Mouse (Mus musculus) limb, embryonic 15.5 days (tissue): ENCODE data around the gene Mrpl53. TPM values are rescaled to one million over a fixed set of nuclear protein-coding genes. Genes with fewer than 3 reads are reported as not detected.

ENCODE experiments used
- ATAC-seq: fragments of 200-750 bp; cut with Nextera tagmentation; 2 replicates; pipeline ENCODE4 v1.8.0; 2017; ENCODE audit warnings: low read depth, moderate TSS enrichment; ENCODE audit not compliant: insufficient number of reproducible peaks, low FRiP score, low TSS enrichment
- H3K27ac ChIP-seq: fragments of 300-500 bp; sonication (generic); 2 replicates; pipeline ENCODE4 v1.5.1; 2015; ENCODE audit warnings: moderate library complexity, mild to moderate bottlenecking, inconsistent platforms
- H3K27me3 ChIP-seq: fragments of 300-500 bp; sonication (generic); 2 replicates; pipeline ENCODE4 v1.6.1; 2015; ENCODE audit warnings: inconsistent platforms
- H3K36me3 ChIP-seq: fragments of 300-500 bp; sonication (generic); 2 replicates; pipeline ENCODE4 v1.6.1; 2015; ENCODE audit warnings: inconsistent platforms
- H3K4me1 ChIP-seq: fragments of 300-500 bp; sonication (generic); 2 replicates; pipeline ENCODE4 v1.6.1; 2015; ENCODE audit warnings: inconsistent platforms
- H3K4me2 ChIP-seq: fragments of 300-500 bp; sonication (generic); 2 replicates; pipeline ENCODE4 v1.6.1; 2015; ENCODE audit warnings: mild to moderate bottlenecking, inconsistent platforms
- H3K4me3 ChIP-seq: fragments of 300-500 bp; sonication (generic); 2 replicates; pipeline ENCODE4 v1.5.1; 2015; ENCODE audit warnings: mild to moderate bottlenecking, inconsistent platforms
- H3K9ac ChIP-seq: fragments of 300-500 bp; sonication (generic); 2 replicates; pipeline ENCODE4 v1.6.1; 2015; ENCODE audit warnings: inconsistent platforms
- H3K9me3 ChIP-seq: fragments of 300-500 bp; sonication (generic); 2 replicates; pipeline ENCODE4 v1.6.1; 2016; ENCODE audit warnings: inconsistent platforms
- WGBS: fragments of 180-500 bp; shearing (Covaris S2); methylation state at CpG from one replicate; pipeline ENCODE4 v1.1.7; 2015; 5-methylcytosine and 5-hydroxymethylcytosine counted together
- polyA plus RNA-seq: library from polyadenylated mRNA; unstranded; fragments of >200 nt; fragmentation: Nextera tagmentation; extraction: Ambion mirVana; gene quantifications from 2 replicates; pipeline ENCODE4 v1.2.1, GENCODE M21; 2015

The Mrpl53 gene
- polyA plus RNA-seq, 1 experiment from 2014 or later = 123 TPM

- no peaks in the 10 kb centered on the region for H3K36me3 ChIP-seq
- WGBS = 79% methylated on average over 9 of the region's 9 CpGs
- H3K4me3 ChIP-seq = no peak overlapping the region
- ATAC-seq = no peak
- H3K9ac ChIP-seq = no peak overlapping the region
- peaks cover 17% of the 10 kb centered on the region for H3K4me1 ChIP-seq
- no peaks in the 10 kb centered on the region for H3K9me3 ChIP-seq
- H3K4me2 ChIP-seq = no peak overlapping the region
- H3K27me3 ChIP-seq = no peaks in the 10 kb centered on the region
- no peak overlapping the region for H3K27ac ChIP-seq
Observed at GRCm38 (mm10) chr6:83132176-83132919, 23.5 kb downstream of the Mrpl53 start.

GRCm38 (mm10) chr6:83134226-83134625 is 25.4 kb downstream of the Mrpl53 start:
- ATAC-seq = no peak
- 69% methylated on average over 3 of the region's 3 CpGs for WGBS
- Histone ChIP-seq H3K36me3 (no peaks in the 10 kb centered on the region), H3K4me1 (peaks cover 32% of the 10 kb centered on the region), H3K27me3 (no peaks in the 10 kb centered on the region), H3K27ac (no peak overlapping the region), H3K4me2 (no peak overlapping the region), H3K9ac (no peak overlapping the region), H3K9me3 (no peaks in the 10 kb centered on the region), H3K4me3 (no peak overlapping the region)

- Histone ChIP-seq H3K4me2 (peak within 1 kb of the TSS; percentile 81), H3K4me1 (peaks cover 40% of the 10 kb centered on the region), H3K9ac (peak within 1 kb of the TSS; percentile 63), H3K36me3 (peaks cover 4% of the 10 kb centered on the region; the same call in 1 of the 2 replicates), H3K27me3 (no peaks in the 10 kb centered on the region), H3K27ac (peak within 1 kb of the TSS; percentile 100), H3K4me3 (peak within 1 kb of the TSS; percentile 54), H3K9me3 (no peaks in the 10 kb centered on the region)
- WGBS = 57% methylated on average over 7 of the region's 7 CpGs
- ATAC-seq = no peak
Observed at GRCm38 (mm10) chr6:83134951-83135513, 26.2 kb downstream of the Mrpl53 start, which contains the start of gene Rtkn. Gene Rtkn (plus strand): TSS chr6:83135463.

- peak overlapping the region; percentile 100 for H3K27ac ChIP-seq
- peak overlapping the region; percentile 63 for H3K9ac ChIP-seq
- H3K4me1 ChIP-seq = peaks cover 45% of the 10 kb centered on the region
- H3K9me3 ChIP-seq = no peaks in the 10 kb centered on the region
- H3K4me3 ChIP-seq = peak overlapping the region; percentile 54
- no peaks in the 10 kb centered on the region for H3K27me3 ChIP-seq
- no peak; the same call in 1 of the 2 replicates for ATAC-seq
- WGBS = 1% methylated on average over 36 of the region's 37 CpGs
- H3K4me2 ChIP-seq = peak overlapping the region; percentile 81
- peaks cover 5% of the 10 kb centered on the region; the same call in 1 of the 2 replicates for H3K36me3 ChIP-seq
Observed at GRCm38 (mm10) chr6:83135571-83136161, 26.8 kb downstream of the Mrpl53 start.

- peaks cover 49% of the 10 kb centered on the region for H3K4me1 ChIP-seq
- no peaks in the 10 kb centered on the region for H3K27me3 ChIP-seq
Observed at GRCm38 (mm10) chr6:83136291-83136880, 27.5 kb downstream of the Mrpl53 start.

GRCm38 (mm10) chr6:83136881-83137575 is 28.2 kb downstream of the Mrpl53 start:
- WGBS = under 1% methylated on average over 26 of the region's 26 CpGs

More at GRCm38 (mm10) chr6:83136291-83136880, 27.5 kb downstream of the Mrpl53 start:
- ATAC-seq = no peak
- H3K27ac ChIP-seq = peak overlapping the region; percentile 100
- H3K4me3 ChIP-seq = peak overlapping the region; percentile 54
- peak overlapping the region; percentile 81 for H3K4me2 ChIP-seq
- no peaks in the 10 kb centered on the region for H3K9me3 ChIP-seq
- H3K9ac ChIP-seq = peak overlapping the region; percentile 63
- WGBS = 9% methylated on average over 5 of the region's 5 CpGs
- peaks cover 5% of the 10 kb centered on the region; the same call in 1 of the 2 replicates for H3K36me3 ChIP-seq

GRCm38 (mm10) chr6:83137576-83137950 is 28.7 kb downstream of the Mrpl53 start:
- peak overlapping the region; percentile 54 for H3K4me3 ChIP-seq
- peak overlapping the region; percentile 81 for H3K4me2 ChIP-seq
- H3K4me1 ChIP-seq = peaks cover 61% of the 10 kb centered on the region
- H3K9ac ChIP-seq = peak overlapping the region; percentile 63
- 0% methylated on average over 12 of the region's 12 CpGs for WGBS
- peak; percentile 87 for ATAC-seq
- H3K36me3 ChIP-seq = peaks cover 5% of the 10 kb centered on the region; the same call in 1 of the 2 replicates
- H3K27me3 ChIP-seq = no peaks in the 10 kb centered on the region
- H3K27ac ChIP-seq = peak overlapping the region; percentile 100
- H3K9me3 ChIP-seq = no peaks in the 10 kb centered on the region

More at GRCm38 (mm10) chr6:83136881-83137575, 28.2 kb downstream of the Mrpl53 start:
- ATAC-seq = peak; percentile 90
- Histone ChIP-seq H3K9ac (peak overlapping the region; percentile 63), H3K4me3 (peak overlapping the region; percentile 54), H3K9me3 (no peaks in the 10 kb centered on the region), H3K36me3 (peaks cover 5% of the 10 kb centered on the region; the same call in 1 of the 2 replicates), H3K27me3 (no peaks in the 10 kb centered on the region), H3K4me1 (peaks cover 56% of the 10 kb centered on the region), H3K4me2 (peak overlapping the region; percentile 81), H3K27ac (peak overlapping the region; percentile 100)

GRCm38 (mm10) chr6:83138056-83138455 is 29.2 kb downstream of the Mrpl53 start:
- peaks cover 5% of the 10 kb centered on the region; the same call in 1 of the 2 replicates for H3K36me3 ChIP-seq
- peaks cover 66% of the 10 kb centered on the region for H3K4me1 ChIP-seq
- H3K9me3 ChIP-seq = no peaks in the 10 kb centered on the region
- peak overlapping the region; percentile 63 for H3K9ac ChIP-seq
- ATAC-seq = no peak
- peak overlapping the region; percentile 54 for H3K4me3 ChIP-seq
- H3K27me3 ChIP-seq = no peaks in the 10 kb centered on the region
- peak overlapping the region; percentile 81 for H3K4me2 ChIP-seq
- WGBS = under 1% methylated on average over 11 of the region's 11 CpGs
- peak overlapping the region; percentile 100 for H3K27ac ChIP-seq

- no peak overlapping the region for H3K27ac ChIP-seq
- peaks cover 8% of the 10 kb centered on the region; the same call in 1 of the 2 replicates for H3K36me3 ChIP-seq
- no peak overlapping the region for H3K9ac ChIP-seq
- WGBS = 87% methylated on average over 8 of the region's 8 CpGs
- peaks cover 69% of the 10 kb centered on the region for H3K4me1 ChIP-seq
- no peaks in the 10 kb centered on the region for H3K9me3 ChIP-seq
- no peak overlapping the region for H3K4me2 ChIP-seq
- no peaks in the 10 kb centered on the region for H3K27me3 ChIP-seq
- no peak for ATAC-seq
- H3K4me3 ChIP-seq = no peak overlapping the region
Observed at GRCm38 (mm10) chr6:83140044-83140443, 31.2 kb downstream of the Mrpl53 start.

GRCm38 (mm10) chr6:83141636-83142035 is 32.8 kb downstream of the Mrpl53 start:
- peak overlapping the region; percentile 18; the same call in 1 of the 2 replicates for H3K9ac ChIP-seq
- ATAC-seq = no peak
- no peaks in the 10 kb centered on the region for H3K9me3 ChIP-seq
- H3K36me3 ChIP-seq = peaks cover 19% of the 10 kb centered on the region
- H3K27ac ChIP-seq = peak overlapping the region; percentile 72; the same call in 1 of the 2 replicates
- H3K4me1 ChIP-seq = peaks cover 60% of the 10 kb centered on the region
- H3K4me3 ChIP-seq = peak overlapping the region; percentile 30; the same call in 1 of the 2 replicates
- WGBS = 44% methylated on average over 4 of the region's 4 CpGs
- no peaks in the 10 kb centered on the region for H3K27me3 ChIP-seq
- peak overlapping the region; percentile 55 for H3K4me2 ChIP-seq

GRCm38 (mm10) chr6:83142211-83142731 is 33.4 kb downstream of the Mrpl53 start:
- peak overlapping the region; percentile 30 for H3K4me3 ChIP-seq
- H3K4me1 ChIP-seq = peaks cover 60% of the 10 kb centered on the region
- WGBS = 7% methylated on average over 41 of the region's 41 CpGs
- no peaks in the 10 kb centered on the region for H3K9me3 ChIP-seq
- no peaks in the 10 kb centered on the region for H3K27me3 ChIP-seq
- ATAC-seq = no peak
- peaks cover 25% of the 10 kb centered on the region for H3K36me3 ChIP-seq
- H3K9ac ChIP-seq = peak overlapping the region; percentile 18; the same call in 1 of the 2 replicates
- peak overlapping the region; percentile 55 for H3K4me2 ChIP-seq
- peak overlapping the region; percentile 72 for H3K27ac ChIP-seq
